Mouse (Mus musculus) v-Abl transformed pro-B cells (cell line): ENCODE results near the gene Rhobtb3.

Experiments
- in situ Hi-C, 2 experiments: fragments of 400-800 bp; cut with MboI; formaldehyde crosslinking; loops; one replicate each; pipeline ENCODE4 v1.15.1; 2025; ENCODE audit not compliant: unreplicated experiment in 2 of 2

Rhobtb3 gene

GRCm38 (mm10) chr13:75943189-75944043 is at the start of gene Rhobtb3:
Gene Rhobtb3 (minus strand): TSS chr13:75943925.
- in situ Hi-C loops, result no loop called here

GRCm38 (mm10) chr13:75992169-75993028 is 48.7 kb upstream of the Rhobtb3 start:
- in situ Hi-C loops, result loop anchor here in 1 of 2 experiments (25.0 kb wide), 1 partner anchor 695 kb away; no protein-coding TSS in a partner anchor

- in situ Hi-C loops, result loop anchor here in 1 of 2 experiments (10.0 to 25.0 kb wide), 2 partner anchors 317 to 699 kb away; partner anchors contain the start of gene Fam81b
Observed at GRCm38 (mm10) chr13:75988096-75988495, 44.4 kb upstream of the Rhobtb3 start.

- in situ Hi-C loops, result loop anchor here in 1 of 2 experiments (10.0 to 25.0 kb wide), 2 partner anchors 323 to 705 kb away; partner anchors contain the start of gene Fam81b
Observed at GRCm38 (mm10) chr13:75981901-75982300, 38.2 kb upstream of the Rhobtb3 start.

- in situ Hi-C loops, result loop anchor here (5.0 to 25.0 kb wide), 3 partner anchors 331 to 711 kb away; partner anchors contain the start of gene Fam81b (in 1 of the 2)
Observed at GRCm38 (mm10) chr13:75976649-75977048, 32.9 kb upstream of the Rhobtb3 start.

- in situ Hi-C loops, result loop anchor here (5.0 to 25.0 kb wide), 3 partner anchors 331 to 711 kb away; partner anchors contain the start of gene Fam81b (in 1 of the 2)
Observed at GRCm38 (mm10) chr13:75976218-75976617, 32.5 kb upstream of the Rhobtb3 start.

- in situ Hi-C loops, result loop anchor here (5.0 to 25.0 kb wide), 3 partner anchors 332 to 712 kb away; partner anchors contain the start of gene Fam81b (in 1 of the 2)
Observed at GRCm38 (mm10) chr13:75975629-75976028, 31.9 kb upstream of the Rhobtb3 start.

GRCm38 (mm10) chr13:75974481-75974880 is 30.8 kb upstream of the Rhobtb3 start:
- in situ Hi-C loops, result no loop called here

GRCm38 (mm10) chr13:75966850-75967249 is 23.1 kb upstream of the Rhobtb3 start, which contains the start of gene Spata9:
Gene Spata9 (plus strand): TSS chr13:75967150.
- in situ Hi-C loops, result no loop called here

- in situ Hi-C loops, result no loop called here
Observed at GRCm38 (mm10) chr13:75955357-75955992, 11.8 kb upstream of the Rhobtb3 start.

- in situ Hi-C loops, result no loop called here
Observed at GRCm38 (mm10) chr13:75950295-75950694, 6.6 kb upstream of the Rhobtb3 start.

- in situ Hi-C loops, result no loop called here
Observed at GRCm38 (mm10) chr13:75944044-75944820, 507 bp upstream of the Rhobtb3 start.

GRCm38 (mm10) chr13:75942731-75943130 is 994 bp downstream of the Rhobtb3 start:
- in situ Hi-C loops, result no loop called here

- in situ Hi-C loops, result no loop called here
Observed at GRCm38 (mm10) chr13:75941518-75942295, 2.0 kb downstream of the Rhobtb3 start.

- in situ Hi-C loops, result no loop called here
Observed at GRCm38 (mm10) chr13:75940791-75941517, 2.8 kb downstream of the Rhobtb3 start.

GRCm38 (mm10) chr13:75938866-75939265 is 4.9 kb downstream of the Rhobtb3 start:
- in situ Hi-C loops, result no loop called here

GRCm38 (mm10) chr13:75933287-75933686 is 10.4 kb downstream of the Rhobtb3 start:
- in situ Hi-C loops, result no loop called here

GRCm38 (mm10) chr13:75931073-75931472 is 12.7 kb downstream of the Rhobtb3 start:
- in situ Hi-C loops, result no loop called here
